Mouse (Mus musculus): Measurements from ENCODE around the gene Gucy2d. TPM values are rescaled to one million over a fixed set of nuclear protein-coding genes. Genes with fewer than 3 reads are reported as not detected.

Gene Gucy2d
- polyA plus RNA-seq, 1 experiment from 2014 or later, result not detected

DNA sequence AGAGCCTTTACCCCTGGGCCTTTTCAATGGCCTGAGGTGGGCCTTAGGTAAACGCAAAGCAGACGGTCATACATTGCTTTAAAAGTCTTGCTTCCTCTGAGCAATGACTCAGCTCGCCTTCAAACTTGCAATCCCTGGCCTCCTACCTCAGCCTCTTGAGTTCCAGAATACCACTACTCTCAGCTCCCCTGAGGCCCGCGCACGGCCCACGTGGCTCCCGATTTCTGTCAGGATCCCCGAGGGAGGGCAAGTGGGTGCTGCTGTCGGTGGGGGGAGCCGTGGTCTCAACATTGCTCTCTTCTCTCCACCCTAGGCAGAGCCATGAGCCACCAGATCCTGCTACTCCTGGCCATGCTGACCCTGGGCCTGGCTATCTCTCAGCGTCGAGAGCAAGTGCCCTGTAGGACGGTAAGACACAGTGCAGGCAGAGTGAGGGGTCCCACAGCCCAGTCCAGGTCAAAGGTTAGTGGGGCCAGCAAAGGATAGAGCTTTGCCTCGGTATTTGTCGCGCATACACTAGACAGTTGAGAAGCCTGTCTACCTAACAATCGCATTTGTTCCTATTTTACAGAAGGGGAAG, 53.8 kb downstream of the Gucy2d start:
- WGBS, result 79% methylated on average over 18 of the region's 18 CpGs

DNA sequence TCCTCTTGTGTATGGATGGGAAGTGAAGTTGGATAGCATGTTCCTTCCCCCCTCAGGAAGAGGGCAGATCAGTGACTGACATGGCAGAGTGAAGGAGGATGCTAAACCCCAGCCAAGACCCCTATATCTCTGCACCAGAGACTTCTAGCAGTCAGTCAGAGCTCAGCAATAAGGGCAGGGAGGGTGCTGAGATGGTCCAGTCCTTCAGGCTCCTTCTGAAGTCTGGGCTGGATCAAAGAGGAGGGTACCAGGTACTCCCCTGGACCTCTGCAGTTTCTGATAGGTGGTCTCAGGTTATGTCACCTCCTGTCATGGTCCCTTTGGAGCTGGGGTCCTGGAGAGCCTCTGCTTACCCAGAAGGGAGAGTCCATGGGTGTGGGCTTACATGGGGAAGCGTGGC, 55.4 kb downstream of the Gucy2d start:
- H3K27me3 ChIP-seq (replicated peaks), result peaks cover 5% of the 10 kb centered on the region; the same call in 1 of the 2 replicates
- 68% methylated on average over 1 of the region's 1 CpGs for WGBS
- ATAC-seq (ENCODE audit: low FRiP score, low read depth), result no peak
- H3K9ac ChIP-seq, result no peak overlapping the region
- H3K4me3 ChIP-seq, result no peak overlapping the region
- H3K4me2 ChIP-seq (replicated peaks), result no peak overlapping the region
- H3K4me1 ChIP-seq, result no peaks in the 10 kb centered on the region
- no peak overlapping the region for H3K27ac ChIP-seq
- H3K36me3 ChIP-seq, result no peaks in the 10 kb centered on the region
- no peaks in the 10 kb centered on the region for H3K9me3 ChIP-seq

More for the DNA sequence above, 53.8 kb downstream of the Gucy2d start:
- no peak overlapping the region for H3K9ac ChIP-seq
- no peak overlapping the region for H3K4me2 ChIP-seq (replicated peaks)
- H3K4me3 ChIP-seq, result no peak overlapping the region
- H3K4me1 ChIP-seq, result peaks cover 6% of the 10 kb centered on the region; the same call in 1 of the 2 replicates
- H3K36me3 ChIP-seq, result no peaks in the 10 kb centered on the region
- H3K9me3 ChIP-seq, result no peaks in the 10 kb centered on the region
- no peak for ATAC-seq (ENCODE audit: low FRiP score, low read depth)
- no peak overlapping the region for H3K27ac ChIP-seq
- H3K27me3 ChIP-seq (replicated peaks), result peaks cover 5% of the 10 kb centered on the region; the same call in 1 of the 2 replicates

DNA sequence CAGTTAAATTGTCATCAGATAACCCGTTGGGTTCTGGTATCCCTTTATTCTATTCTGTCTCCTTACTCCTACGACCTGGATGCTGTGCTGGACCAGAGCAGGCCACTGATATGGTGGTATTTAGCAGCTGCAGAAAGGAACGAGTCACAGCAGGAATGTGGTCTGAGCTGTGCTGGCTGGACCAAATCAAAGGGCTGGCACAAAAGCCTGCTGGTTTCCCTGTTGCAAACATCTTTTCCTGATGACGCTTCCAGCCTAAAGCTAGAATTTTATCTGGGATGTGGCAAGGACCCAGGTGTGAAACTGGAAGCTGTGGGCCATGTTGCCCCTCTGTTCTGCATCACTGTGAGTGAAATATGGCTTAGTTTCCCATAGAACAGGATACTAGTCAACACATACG, 57.2 kb downstream of the Gucy2d start:
- Histone ChIP-seq H3K36me3 (no peaks in the 10 kb centered on the region), H3K9ac (no peak overlapping the region), H3K27ac (no peak overlapping the region), H3K9me3 (no peaks in the 10 kb centered on the region), H3K27me3 (replicated peaks) (no peaks in the 10 kb centered on the region), H3K4me1 (no peaks in the 10 kb centered on the region), H3K4me2 (replicated peaks) (no peak overlapping the region), H3K4me3 (no peak overlapping the region)
- 66% methylated on average over 5 of the region's 5 CpGs for WGBS
- ATAC-seq (ENCODE audit: low FRiP score, low read depth), result no peak

DNA sequence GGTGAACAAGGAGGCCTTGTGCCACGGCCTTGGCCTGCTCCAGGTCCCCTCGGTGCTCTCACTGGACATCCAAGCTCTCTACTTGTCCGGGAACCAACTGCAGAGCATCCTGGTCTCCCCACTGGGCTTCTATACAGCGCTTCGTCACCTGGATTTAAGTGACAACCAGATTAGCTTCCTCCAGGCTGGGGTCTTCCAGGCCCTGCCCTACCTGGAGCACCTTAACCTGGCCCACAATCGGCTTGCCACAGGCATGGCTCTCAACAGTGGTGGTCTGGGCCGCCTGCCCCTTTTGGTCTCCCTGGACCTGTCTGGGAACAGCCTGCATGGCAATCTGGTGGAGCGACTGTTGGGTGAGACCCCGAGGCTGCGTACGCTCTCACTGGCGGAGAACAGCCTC, 57.9 kb downstream of the Gucy2d start:
- peaks cover 5% of the 10 kb centered on the region for H3K4me1 ChIP-seq
- H3K27me3 ChIP-seq (replicated peaks), result no peaks in the 10 kb centered on the region
- no peaks in the 10 kb centered on the region for H3K9me3 ChIP-seq
- WGBS, result 90% methylated on average over 12 of the region's 12 CpGs
- H3K9ac ChIP-seq, result no peak overlapping the region
- H3K36me3 ChIP-seq, result no peaks in the 10 kb centered on the region
- H3K4me2 ChIP-seq (replicated peaks), result no peak overlapping the region
- H3K27ac ChIP-seq, result no peak overlapping the region
- no peak overlapping the region for H3K4me3 ChIP-seq
- no peak for ATAC-seq (ENCODE audit: low FRiP score, low read depth)

DNA sequence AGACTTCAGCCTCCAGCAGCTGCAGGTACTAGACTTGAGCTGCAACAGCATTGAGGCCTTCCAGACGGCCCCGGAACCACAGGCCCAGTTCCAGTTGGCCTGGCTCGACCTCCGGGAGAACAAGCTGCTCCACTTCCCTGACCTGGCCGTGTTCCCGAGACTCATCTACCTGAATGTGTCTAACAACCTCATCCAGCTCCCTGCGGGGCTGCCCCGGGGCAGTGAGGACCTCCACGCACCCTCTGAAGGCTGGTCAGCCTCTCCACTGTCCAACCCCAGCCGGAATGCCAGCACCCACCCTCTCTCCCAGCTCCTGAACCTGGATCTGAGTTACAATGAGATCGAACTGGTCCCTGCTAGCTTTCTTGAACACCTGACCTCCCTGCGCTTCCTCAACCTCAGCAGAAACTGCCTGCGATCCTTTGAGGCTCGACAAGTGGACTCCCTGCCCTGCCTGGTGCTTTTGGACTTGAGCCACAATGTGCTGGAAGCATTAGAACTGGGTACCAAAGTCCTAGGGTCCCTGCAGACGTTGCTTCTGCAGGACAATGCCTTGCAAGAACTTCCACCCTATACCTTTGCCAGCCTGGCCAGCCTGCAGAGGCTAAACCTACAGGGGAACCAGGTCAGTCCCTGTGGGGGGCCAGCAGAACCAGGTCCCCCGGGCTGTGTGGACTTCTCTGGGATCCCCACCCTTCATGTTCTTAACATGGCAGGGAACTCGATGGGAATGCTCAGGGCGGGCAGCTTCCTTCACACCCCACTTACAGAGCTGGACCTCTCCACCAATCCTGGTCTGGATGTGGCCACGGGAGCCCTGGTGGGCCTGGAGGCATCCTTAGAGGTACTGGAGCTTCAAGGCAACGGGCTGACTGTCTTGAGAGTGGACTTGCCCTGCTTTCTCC, 58.7 kb downstream of the Gucy2d start:
- Histone ChIP-seq H3K27me3 (replicated peaks) (no peaks in the 10 kb centered on the region), H3K9ac (0 out of 2 replicates have a peak overlapping the region, but pooled peaks have one; percentile 3), H3K36me3 (no peaks in the 10 kb centered on the region), H3K27ac (no peak overlapping the region), H3K4me2 (replicated peaks) (no peak overlapping the region), H3K9me3 (no peaks in the 10 kb centered on the region), H3K4me3 (no peak overlapping the region), H3K4me1 (peaks cover 7% of the 10 kb centered on the region)
- ATAC-seq (ENCODE audit: low FRiP score, low read depth), result no peak
- 83% methylated on average over 20 of the region's 20 CpGs for WGBS

- no peaks in the 10 kb centered on the region for H3K27me3 ChIP-seq (replicated peaks)
- WGBS, result 77% methylated on average over 25 of the region's 25 CpGs
- H3K27ac ChIP-seq, result no peak overlapping the region
- H3K4me3 ChIP-seq, result no peak overlapping the region
- no peak for ATAC-seq (ENCODE audit: low FRiP score, low read depth)
- no peak overlapping the region for H3K4me2 ChIP-seq (replicated peaks)
- no peaks in the 10 kb centered on the region for H3K9me3 ChIP-seq
- H3K36me3 ChIP-seq, result no peaks in the 10 kb centered on the region
- H3K9ac ChIP-seq, result 0 out of 2 replicates have a peak overlapping the region, but pooled peaks have one; percentile 3
- H3K4me1 ChIP-seq, result peaks cover 15% of the 10 kb centered on the region
Measured at GRCm38 (mm10) chr7:98499561-98500292, 59.5 kb downstream of the Gucy2d start.

GRCm38 (mm10) chr7:98500470-98500869, 60.3 kb downstream of the Gucy2d start:
- ATAC-seq (ENCODE audit: low FRiP score, low read depth), result no peak
- 86% methylated on average over 3 of the region's 3 CpGs for WGBS
- H3K27me3 ChIP-seq (replicated peaks), result no peaks in the 10 kb centered on the region
- H3K9me3 ChIP-seq, result no peaks in the 10 kb centered on the region
- no peak overlapping the region for H3K4me3 ChIP-seq
- H3K9ac ChIP-seq, result no peak overlapping the region
- H3K27ac ChIP-seq, result no peak overlapping the region
- H3K4me2 ChIP-seq (replicated peaks), result no peak overlapping the region
- H3K36me3 ChIP-seq, result no peaks in the 10 kb centered on the region
- peaks cover 22% of the 10 kb centered on the region for H3K4me1 ChIP-seq

DNA sequence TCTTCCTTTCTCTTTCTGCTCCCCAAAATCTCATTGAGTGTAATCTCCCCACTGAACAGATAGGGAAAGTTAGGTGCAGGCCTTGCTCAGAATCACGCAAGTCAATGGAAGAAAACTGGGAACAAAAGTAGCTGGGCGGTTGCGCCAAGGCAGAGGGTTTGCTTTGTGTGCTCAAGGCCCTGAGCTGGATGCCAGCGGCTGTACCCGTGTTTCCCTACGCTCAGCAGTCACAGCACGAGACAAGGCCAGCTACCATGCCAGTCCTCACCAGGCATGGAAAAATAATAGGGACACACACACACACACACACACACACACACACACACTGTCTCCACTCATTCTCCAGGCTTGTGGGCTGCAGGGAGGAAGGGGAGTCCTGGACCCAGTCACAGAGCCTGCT, 60.9 kb downstream of the Gucy2d start:
- 95% methylated on average over 7 of the region's 7 CpGs for WGBS

DNA sequence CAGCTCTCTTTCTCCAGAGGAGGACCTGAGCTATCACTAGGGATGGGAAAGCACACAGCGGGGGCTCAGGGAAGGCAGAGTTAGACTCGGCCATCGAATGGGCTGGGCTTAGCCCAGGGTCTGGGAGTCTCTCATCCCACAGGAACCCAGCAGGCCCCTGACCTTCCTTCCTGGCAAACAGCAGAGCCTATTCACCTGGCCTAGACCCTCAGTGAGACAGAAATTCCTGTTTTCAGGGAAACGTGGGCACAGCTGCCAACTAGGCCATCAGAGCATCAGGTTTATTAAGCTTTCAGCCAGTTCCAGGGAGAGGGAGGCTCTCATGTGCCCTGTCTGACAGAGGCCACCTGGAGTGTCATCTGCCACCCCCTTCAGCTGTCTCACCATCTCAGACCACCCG, 62.7 kb downstream of the Gucy2d start:
- H3K27ac ChIP-seq, result no peak overlapping the region
- no peaks in the 10 kb centered on the region for H3K36me3 ChIP-seq
- no peak overlapping the region for H3K4me2 ChIP-seq (replicated peaks)
- H3K4me3 ChIP-seq, result no peak overlapping the region
- WGBS, result 25% methylated on average over 5 of the region's 5 CpGs
- no peaks in the 10 kb centered on the region for H3K9me3 ChIP-seq
- no peak overlapping the region for H3K9ac ChIP-seq
- ATAC-seq (ENCODE audit: low FRiP score, low read depth), result no peak
- peaks cover 28% of the 10 kb centered on the region for H3K4me1 ChIP-seq
- H3K27me3 ChIP-seq (replicated peaks), result no peaks in the 10 kb centered on the region

More for the DNA sequence above, 60.9 kb downstream of the Gucy2d start:
- no peak overlapping the region for H3K9ac ChIP-seq
- H3K9me3 ChIP-seq, result no peaks in the 10 kb centered on the region
- ATAC-seq (ENCODE audit: low FRiP score, low read depth), result no peak
- H3K36me3 ChIP-seq, result no peaks in the 10 kb centered on the region
- no peak overlapping the region for H3K4me3 ChIP-seq
- H3K27ac ChIP-seq, result no peak overlapping the region
- H3K27me3 ChIP-seq (replicated peaks), result no peaks in the 10 kb centered on the region
- peaks cover 28% of the 10 kb centered on the region for H3K4me1 ChIP-seq
- no peak overlapping the region for H3K4me2 ChIP-seq (replicated peaks)

DNA sequence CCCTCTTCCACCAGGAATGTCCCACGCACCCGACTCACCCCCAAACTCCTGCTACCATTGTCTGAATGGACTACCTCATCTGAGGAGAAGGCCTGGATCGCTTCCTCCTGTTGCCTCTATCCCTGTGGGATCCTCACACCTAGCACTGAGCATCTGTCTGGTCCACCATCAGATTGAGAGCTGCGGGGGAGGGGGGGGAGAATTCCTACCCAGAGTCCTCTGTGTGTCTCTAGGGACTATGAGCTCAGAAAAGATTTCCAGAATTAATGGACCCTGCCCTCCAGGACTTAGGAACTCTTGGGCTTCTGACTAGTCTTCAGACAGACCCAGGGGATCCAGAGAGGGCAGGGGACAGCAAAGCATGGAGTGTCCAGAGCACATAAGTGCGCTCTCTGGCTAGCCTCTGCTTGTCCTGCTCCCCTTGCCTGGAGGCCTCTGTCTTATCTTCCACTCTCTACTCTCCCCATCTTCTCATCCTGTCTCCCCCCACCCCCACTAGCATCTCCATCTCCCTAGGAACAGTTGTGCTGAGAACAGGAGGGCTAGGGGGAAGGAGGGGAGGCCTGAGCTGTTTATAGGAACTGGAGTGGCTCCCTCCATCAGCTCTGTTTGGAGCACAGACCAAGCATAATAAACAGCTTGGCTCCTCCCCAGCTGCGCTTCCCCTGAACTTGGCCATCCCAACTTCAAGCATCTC, 63.9 kb downstream of the Gucy2d start:
- H3K4me3 ChIP-seq, result no peak overlapping the region
- H3K4me1 ChIP-seq, result peaks cover 28% of the 10 kb centered on the region
- no peaks in the 10 kb centered on the region for H3K36me3 ChIP-seq
- no peak overlapping the region for H3K4me2 ChIP-seq (replicated peaks)
- no peak for ATAC-seq (ENCODE audit: low FRiP score, low read depth)
- no peak overlapping the region for H3K9ac ChIP-seq
- H3K9me3 ChIP-seq, result no peaks in the 10 kb centered on the region
- no peak overlapping the region for H3K27ac ChIP-seq
- WGBS, result 72% methylated on average over 6 of the region's 6 CpGs
- H3K27me3 ChIP-seq (replicated peaks), result no peaks in the 10 kb centered on the region

DNA sequence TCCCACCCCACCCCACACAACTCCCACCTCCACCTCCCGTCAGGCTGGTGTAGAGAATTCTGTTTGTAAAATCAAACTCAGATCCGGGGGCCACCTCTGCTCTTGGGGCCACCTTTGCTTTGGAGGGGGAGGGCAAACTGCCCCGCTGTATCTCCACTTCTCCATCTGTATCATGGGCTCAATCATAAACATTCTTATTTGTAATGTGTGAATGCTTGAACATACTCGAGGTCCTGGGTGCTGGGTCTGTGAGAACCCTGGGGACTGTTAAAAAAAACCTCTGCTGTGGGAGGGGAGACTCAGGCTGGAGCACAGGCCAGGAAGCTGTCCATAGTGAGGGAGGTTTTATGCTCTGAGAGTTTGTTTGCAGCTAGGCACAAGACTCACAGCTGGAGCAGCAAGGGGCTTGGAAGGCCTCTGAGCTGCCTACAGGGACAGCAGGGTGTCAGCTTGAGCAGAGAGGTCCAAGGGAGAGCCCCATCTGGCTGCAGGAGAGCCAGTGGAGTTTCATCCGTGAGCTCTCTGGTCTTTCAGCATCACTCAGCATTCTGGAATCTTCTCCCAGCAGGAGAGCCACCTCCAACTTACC, 64.6 kb downstream of the Gucy2d start:
- H3K27ac ChIP-seq, result no peak overlapping the region
- WGBS, result 33% methylated on average over 5 of the region's 5 CpGs
- no peak for ATAC-seq (ENCODE audit: low FRiP score, low read depth)
- no peak overlapping the region for H3K4me2 ChIP-seq (replicated peaks)
- H3K36me3 ChIP-seq, result no peaks in the 10 kb centered on the region
- no peak overlapping the region for H3K4me3 ChIP-seq
- H3K9me3 ChIP-seq, result no peaks in the 10 kb centered on the region
- H3K27me3 ChIP-seq (replicated peaks), result no peaks in the 10 kb centered on the region
- peaks cover 28% of the 10 kb centered on the region for H3K4me1 ChIP-seq
- no peak overlapping the region for H3K9ac ChIP-seq
